Mouse (Mus musculus): ENCODE measurements around the gene Caskin2. TPM values are rescaled to one million over a fixed set of nuclear protein-coding genes. Genes with fewer than 3 reads are reported as not detected.
A peak's percentile ranks its signal among the peaks of the same experiment; 100 is the strongest.

Gene Caskin2
- polyA plus RNA-seq, 1 experiment from 2014 or later: 18.3 TPM

- peaks cover 100% of the 10 kb centered on the region for H3K27me3 ChIP-seq (ENCODE audit: poor library complexity, severe bottlenecking)
- H3K27ac ChIP-seq: no peak overlapping the region
- H3K4me1 ChIP-seq: peaks cover 69% of the 10 kb centered on the region
- H3K36me3 ChIP-seq (replicated peaks): peaks cover 5% of the 10 kb centered on the region
- 88% methylated on average over 6 of the region's 6 CpGs for WGBS
- H3K4me3 ChIP-seq: no peak overlapping the region
- no peak for DNase-seq (ENCODE audit: extremely low spot score, low spot score)
- no peaks in the 10 kb centered on the region for H3K9me3 ChIP-seq
Measured at GRCm38 (mm10) chr11:115827624-115828023, 14.2 kb upstream of the Caskin2 start.

- Histone ChIP-seq H3K4me1 (peaks cover 57% of the 10 kb centered on the region), H3K27me3 (ENCODE audit: poor library complexity, severe bottlenecking) (peaks cover 95% of the 10 kb centered on the region)
- WGBS: 48% methylated on average over 5 of the region's 5 CpGs
Measured at GRCm38 (mm10) chr11:115826487-115826886, 13.0 kb upstream of the Caskin2 start.

GRCm38 (mm10) chr11:115824813-115825212 is 11.4 kb upstream of the Caskin2 start:
- Histone ChIP-seq H3K4me1 (peaks cover 40% of the 10 kb centered on the region), H3K27me3 (ENCODE audit: poor library complexity, severe bottlenecking) (peaks cover 78% of the 10 kb centered on the region), H3K9me3 (no peaks in the 10 kb centered on the region), H3K36me3 (replicated peaks) (peaks cover 33% of the 10 kb centered on the region), H3K27ac (no peak overlapping the region), H3K4me3 (peak overlapping the region; percentile 64)
- no peak for DNase-seq (ENCODE audit: extremely low spot score, low spot score)
- WGBS: 14% methylated on average over 11 of the region's 11 CpGs

More at GRCm38 (mm10) chr11:115826487-115826886, 13.0 kb upstream of the Caskin2 start:
- H3K9me3 ChIP-seq: no peaks in the 10 kb centered on the region
- H3K36me3 ChIP-seq (replicated peaks): peaks cover 16% of the 10 kb centered on the region
- no peak overlapping the region for H3K27ac ChIP-seq
- no peak overlapping the region for H3K4me3 ChIP-seq
- no peak for DNase-seq (ENCODE audit: extremely low spot score, low spot score)

- no peaks in the 10 kb centered on the region for H3K9me3 ChIP-seq
- H3K36me3 ChIP-seq (replicated peaks): peaks cover 38% of the 10 kb centered on the region
- peak; percentile 82 for DNase-seq (ENCODE audit: extremely low spot score, low spot score)
- peaks cover 71% of the 10 kb centered on the region for H3K27me3 ChIP-seq (ENCODE audit: poor library complexity, severe bottlenecking)
- WGBS: under 1% methylated on average over 87 of the region's 87 CpGs
- peaks cover 35% of the 10 kb centered on the region for H3K4me1 ChIP-seq
- H3K4me3 ChIP-seq: peak within 1 kb of the TSS; percentile 64
- peak within 1 kb of the TSS; percentile 64 for H3K27ac ChIP-seq
Measured at GRCm38 (mm10) chr11:115823774-115824740, 10.6 kb upstream of the Caskin2 start, which contains the start of gene Llgl2. Gene Llgl2, plus strand, starts transcription at chr11:115824049.

- H3K4me1 ChIP-seq: peaks cover 19% of the 10 kb centered on the region
- no peak overlapping the region for H3K4me3 ChIP-seq
- no peak for DNase-seq (ENCODE audit: extremely low spot score, low spot score)
- 90% methylated on average over 4 of the region's 4 CpGs for WGBS
- H3K9me3 ChIP-seq: no peaks in the 10 kb centered on the region
- H3K27ac ChIP-seq: no peak overlapping the region
- H3K27me3 ChIP-seq (ENCODE audit: poor library complexity, severe bottlenecking): peaks cover 40% of the 10 kb centered on the region
- H3K36me3 ChIP-seq (replicated peaks): peaks cover 66% of the 10 kb centered on the region
Measured at GRCm38 (mm10) chr11:115821001-115821400, 7.6 kb upstream of the Caskin2 start.

GRCm38 (mm10) chr11:115819915-115820623 is 6.6 kb upstream of the Caskin2 start:
- WGBS: 91% methylated on average over 16 of the region's 16 CpGs
- Histone ChIP-seq H3K4me1 (peaks cover 28% of the 10 kb centered on the region), H3K36me3 (replicated peaks) (peaks cover 66% of the 10 kb centered on the region), H3K27me3 (ENCODE audit: poor library complexity, severe bottlenecking) (peaks cover 31% of the 10 kb centered on the region), H3K4me3 (no peak overlapping the region), H3K27ac (no peak overlapping the region), H3K9me3 (no peaks in the 10 kb centered on the region)
- no peak for DNase-seq (ENCODE audit: extremely low spot score, low spot score)

- 92% methylated on average over 5 of the region's 5 CpGs for WGBS
- Histone ChIP-seq H3K36me3 (replicated peaks) (peaks cover 58% of the 10 kb centered on the region), H3K27me3 (ENCODE audit: poor library complexity, severe bottlenecking) (peaks cover 3% of the 10 kb centered on the region), H3K27ac (no peak overlapping the region), H3K4me3 (no peak overlapping the region), H3K9me3 (no peaks in the 10 kb centered on the region), H3K4me1 (peaks cover 28% of the 10 kb centered on the region)
- DNase-seq (ENCODE audit: extremely low spot score, low spot score): no peak
Measured at GRCm38 (mm10) chr11:115817331-115817730, 3.9 kb upstream of the Caskin2 start.

- Histone ChIP-seq H3K4me1 (peaks cover 53% of the 10 kb centered on the region), H3K36me3 (replicated peaks) (peaks cover 57% of the 10 kb centered on the region), H3K9me3 (no peaks in the 10 kb centered on the region), H3K27me3 (ENCODE audit: poor library complexity, severe bottlenecking) (no peaks in the 10 kb centered on the region), H3K27ac (peak within 1 kb of the TSS; percentile 96), H3K4me3 (peak within 1 kb of the TSS; percentile 89)
- WGBS: under 1% methylated on average over 77 of the region's 84 CpGs
- DNase-seq (ENCODE audit: extremely low spot score, low spot score): peak; percentile 87
Measured at GRCm38 (mm10) chr11:115814605-115815450, 1.4 kb upstream of the Caskin2 start, which contains the start of gene Tsen54. Gene Tsen54, plus strand, starts transcription at chr11:115814724.

GRCm38 (mm10) chr11:115812533-115813420 is 662 bp downstream of the Caskin2 start:
- Histone ChIP-seq H3K9me3 (no peaks in the 10 kb centered on the region), H3K36me3 (replicated peaks) (peaks cover 58% of the 10 kb centered on the region), H3K27ac (peak overlapping the region; percentile 96), H3K27me3 (ENCODE audit: poor library complexity, severe bottlenecking) (no peaks in the 10 kb centered on the region), H3K4me1 (peaks cover 74% of the 10 kb centered on the region), H3K4me3 (peak overlapping the region; percentile 89)
- DNase-seq (ENCODE audit: extremely low spot score, low spot score): no peak
- WGBS: 4% methylated on average over 27 of the region's 28 CpGs

- WGBS: 49% methylated on average over 7 of the region's 7 CpGs
- DNase-seq (ENCODE audit: extremely low spot score, low spot score): no peak
- peaks cover 59% of the 10 kb centered on the region for H3K36me3 ChIP-seq (replicated peaks)
- no peaks in the 10 kb centered on the region for H3K27me3 ChIP-seq (ENCODE audit: poor library complexity, severe bottlenecking)
- peaks cover 80% of the 10 kb centered on the region for H3K4me1 ChIP-seq
- no peaks in the 10 kb centered on the region for H3K9me3 ChIP-seq
- H3K27ac ChIP-seq: peak overlapping the region; percentile 96; the same call in 1 of the 2 replicates
- H3K4me3 ChIP-seq: peak overlapping the region; percentile 89
Measured at GRCm38 (mm10) chr11:115812095-115812494, 1.3 kb downstream of the Caskin2 start.

- H3K9me3 ChIP-seq: no peaks in the 10 kb centered on the region
- H3K27ac ChIP-seq: peak overlapping the region; percentile 96; the same call in 1 of the 2 replicates
- no peak for DNase-seq (ENCODE audit: extremely low spot score, low spot score)
- peaks cover 83% of the 10 kb centered on the region for H3K4me1 ChIP-seq
- peaks cover 59% of the 10 kb centered on the region for H3K36me3 ChIP-seq (replicated peaks)
- WGBS: 88% methylated on average over 20 of the region's 20 CpGs
- no peaks in the 10 kb centered on the region for H3K27me3 ChIP-seq (ENCODE audit: poor library complexity, severe bottlenecking)
- peak overlapping the region; percentile 89 for H3K4me3 ChIP-seq
Measured at GRCm38 (mm10) chr11:115811381-115812093, 1.9 kb downstream of the Caskin2 start.

All from forebrain, embryonic 10.5 days (tissue).